Mouse (Mus musculus) small intestine, adult 2 months (tissue): Measurements from ENCODE around the gene Kat6b.

Experiments
- CTCF ChIP-seq: fragments of 200-500 bp; IDR thresholded peaks from 2 replicates; pipeline ENCODE4 v1.5.1; 2012; ENCODE audit warnings: low read depth, mild to moderate bottlenecking, control low read depth, inconsistent platforms, low read length, moderate library complexity, mixed read lengths; ENCODE audit not compliant: insufficient replicate concordance, insufficient read length; ENCODE audit errors: extremely low read depth
- POLR2A ChIP-seq: fragments of 200-500 bp; IDR thresholded peaks from 2 replicates; pipeline ENCODE4 v1.6.1; 2012; ENCODE audit warnings: low read depth, mild to moderate bottlenecking, control low read depth, inconsistent platforms, low read length, moderate library complexity

- TF ChIP-seq POLR2A (no peak), CTCF (no peak)
Observed at GRCm38 (mm10) chr14:21565541-21566353, 84.5 kb downstream of the Kat6b start.
